Mouse (Mus musculus): ENCODE results near the gene Foxf1. TPM values are rescaled to one million over a fixed set of nuclear protein-coding genes. Genes with fewer than 3 reads are reported as not detected.

The Foxf1 gene
- polyA plus RNA-seq, 1 experiment: 0.04 TPM

GRCm38 (mm10) chr8:121086004-121086900 is 2.1 kb downstream of the Foxf1 start:
- H3K4me3 ChIP-seq (ENCODE audit: insufficient read depth, poor library complexity, severe bottlenecking): no peak overlapping the region
- TF ChIP-seq CTCF (IDR thresholded peaks at IDR 0.05; ENCODE audit: control insufficient read depth, insufficient read depth, insufficient read length): no peak
- TF ChIP-seq FOSL1 (IDR thresholded peaks at IDR 0.05; ENCODE audit: insufficient read depth, low read length, poor library complexity, severe bottlenecking): no peak
- no peak for TF ChIP-seq MYOG (IDR thresholded peaks at IDR 0.05; ENCODE audit: control insufficient read depth, extremely low read depth, insufficient read length)
- no peak for TF ChIP-seq USF1 (IDR thresholded peaks at IDR 0.05; ENCODE audit: low read depth)
- no peak for TF ChIP-seq MYOD1 (IDR thresholded peaks at IDR 0.05; ENCODE audit: control insufficient read depth, insufficient read length, low read depth)
- TF ChIP-seq CEBPB (IDR thresholded peaks at IDR 0.05; ENCODE audit: low read depth): no peak
- TF ChIP-seq MAX (IDR thresholded peaks at IDR 0.05): no peak
- H3ac ChIP-seq (ENCODE audit: control insufficient read depth, insufficient read length, low read depth): no peak overlapping the region
- no peaks in the 10 kb centered on the region for H3K79me2 ChIP-seq (ENCODE audit: control insufficient read depth, insufficient read depth)
- H3K27me3 ChIP-seq (ENCODE audit: control insufficient read depth, insufficient read depth, insufficient read length): peaks cover 96% of the 10 kb centered on the region
- no peaks in the 10 kb centered on the region for H3K36me3 ChIP-seq (ENCODE audit: control insufficient read depth, insufficient read depth)
- H3K79me3 ChIP-seq (ENCODE audit: low read depth): no peaks in the 10 kb centered on the region

- H3K79me3 ChIP-seq (ENCODE audit: low read depth): no peaks in the 10 kb centered on the region
- H3K36me3 ChIP-seq (ENCODE audit: control insufficient read depth, insufficient read depth): no peaks in the 10 kb centered on the region
- TF ChIP-seq CTCF (IDR thresholded peaks at IDR 0.05; ENCODE audit: control insufficient read depth, insufficient read depth, insufficient read length): no peak
- TF ChIP-seq CEBPB (IDR thresholded peaks at IDR 0.05; ENCODE audit: low read depth): no peak
- no peak for TF ChIP-seq MYOG (IDR thresholded peaks at IDR 0.05; ENCODE audit: control insufficient read depth, extremely low read depth, insufficient read length)
- TF ChIP-seq MYOD1 (IDR thresholded peaks at IDR 0.05; ENCODE audit: control insufficient read depth, insufficient read length, low read depth): no peak
- TF ChIP-seq MAX (IDR thresholded peaks at IDR 0.05): no peak
- TF ChIP-seq USF1 (IDR thresholded peaks at IDR 0.05; ENCODE audit: low read depth): no peak
- no peak for TF ChIP-seq FOSL1 (IDR thresholded peaks at IDR 0.05; ENCODE audit: insufficient read depth, low read length, poor library complexity, severe bottlenecking)
- peaks cover 88% of the 10 kb centered on the region for H3K27me3 ChIP-seq (ENCODE audit: control insufficient read depth, insufficient read depth, insufficient read length)
- H3K79me2 ChIP-seq (ENCODE audit: control insufficient read depth, insufficient read depth): no peaks in the 10 kb centered on the region
- no peak overlapping the region for H3ac ChIP-seq (ENCODE audit: control insufficient read depth, insufficient read length, low read depth)
- H3K4me3 ChIP-seq (ENCODE audit: insufficient read depth, poor library complexity, severe bottlenecking): no peak overlapping the region
Measured at GRCm38 (mm10) chr8:121088281-121088680, 4.1 kb downstream of the Foxf1 start.

- Histone ChIP-seq H3K79me2 (ENCODE audit: control insufficient read depth, insufficient read depth) (no peaks in the 10 kb centered on the region), H3K27me3 (ENCODE audit: control insufficient read depth, insufficient read depth, insufficient read length) (peaks cover 80% of the 10 kb centered on the region), H3ac (ENCODE audit: control insufficient read depth, insufficient read length, low read depth) (no peak overlapping the region), H3K79me3 (ENCODE audit: low read depth) (no peaks in the 10 kb centered on the region), H3K4me3 (ENCODE audit: insufficient read depth, poor library complexity, severe bottlenecking) (no peak overlapping the region), H3K36me3 (ENCODE audit: control insufficient read depth, insufficient read depth) (no peaks in the 10 kb centered on the region)
- no peak for TF ChIP-seq MYOG (IDR thresholded peaks at IDR 0.05; ENCODE audit: control insufficient read depth, extremely low read depth, insufficient read length)
- no peak for TF ChIP-seq MYOD1 (IDR thresholded peaks at IDR 0.05; ENCODE audit: control insufficient read depth, insufficient read length, low read depth)
- TF ChIP-seq CTCF (IDR thresholded peaks at IDR 0.05; ENCODE audit: control insufficient read depth, insufficient read depth, insufficient read length): no peak
- no peak for TF ChIP-seq MAX (IDR thresholded peaks at IDR 0.05)
- TF ChIP-seq CEBPB (IDR thresholded peaks at IDR 0.05; ENCODE audit: low read depth): no peak
- no peak for TF ChIP-seq USF1 (IDR thresholded peaks at IDR 0.05; ENCODE audit: low read depth)
- TF ChIP-seq FOSL1 (IDR thresholded peaks at IDR 0.05; ENCODE audit: insufficient read depth, low read length, poor library complexity, severe bottlenecking): no peak
Measured at GRCm38 (mm10) chr8:121088871-121089630, 4.9 kb downstream of the Foxf1 start.

- Histone ChIP-seq H3K79me2 (ENCODE audit: control insufficient read depth, insufficient read depth) (no peaks in the 10 kb centered on the region), H3K79me3 (ENCODE audit: low read depth) (no peaks in the 10 kb centered on the region), H3ac (ENCODE audit: control insufficient read depth, insufficient read length, low read depth) (no peak overlapping the region), H3K36me3 (ENCODE audit: control insufficient read depth, insufficient read depth) (no peaks in the 10 kb centered on the region), H3K4me3 (ENCODE audit: insufficient read depth, poor library complexity, severe bottlenecking) (no peak overlapping the region), H3K27me3 (ENCODE audit: control insufficient read depth, insufficient read depth, insufficient read length) (peaks cover 72% of the 10 kb centered on the region)
- TF ChIP-seq MAX (IDR thresholded peaks at IDR 0.05) (no peak), FOSL1 (IDR thresholded peaks at IDR 0.05; ENCODE audit: insufficient read depth, low read length, poor library complexity, severe bottlenecking) (no peak), USF1 (IDR thresholded peaks at IDR 0.05; ENCODE audit: low read depth) (no peak), CEBPB (IDR thresholded peaks at IDR 0.05; ENCODE audit: low read depth) (no peak), MYOG (IDR thresholded peaks at IDR 0.05; ENCODE audit: control insufficient read depth, extremely low read depth, insufficient read length) (no peak), MYOD1 (IDR thresholded peaks at IDR 0.05; ENCODE audit: control insufficient read depth, insufficient read length, low read depth) (no peak), CTCF (IDR thresholded peaks at IDR 0.05; ENCODE audit: control insufficient read depth, insufficient read depth, insufficient read length) (no peak)
Measured at GRCm38 (mm10) chr8:121089631-121090380, 5.6 kb downstream of the Foxf1 start.

- Histone ChIP-seq H3ac (ENCODE audit: control insufficient read depth, insufficient read length, low read depth) (no peak overlapping the region), H3K27me3 (ENCODE audit: control insufficient read depth, insufficient read depth, insufficient read length) (peaks cover 63% of the 10 kb centered on the region), H3K79me3 (ENCODE audit: low read depth) (no peaks in the 10 kb centered on the region), H3K79me2 (ENCODE audit: control insufficient read depth, insufficient read depth) (no peaks in the 10 kb centered on the region), H3K4me3 (ENCODE audit: insufficient read depth, poor library complexity, severe bottlenecking) (no peak overlapping the region), H3K36me3 (ENCODE audit: control insufficient read depth, insufficient read depth) (no peaks in the 10 kb centered on the region)
- TF ChIP-seq CEBPB (IDR thresholded peaks at IDR 0.05; ENCODE audit: low read depth) (no peak), MYOG (IDR thresholded peaks at IDR 0.05; ENCODE audit: control insufficient read depth, extremely low read depth, insufficient read length) (no peak), MYOD1 (IDR thresholded peaks at IDR 0.05; ENCODE audit: control insufficient read depth, insufficient read length, low read depth) (no peak), CTCF (IDR thresholded peaks at IDR 0.05; ENCODE audit: control insufficient read depth, insufficient read depth, insufficient read length) (no peak), FOSL1 (IDR thresholded peaks at IDR 0.05; ENCODE audit: insufficient read depth, low read length, poor library complexity, severe bottlenecking) (no peak), MAX (IDR thresholded peaks at IDR 0.05) (no peak), USF1 (IDR thresholded peaks at IDR 0.05; ENCODE audit: low read depth) (no peak)
Measured at GRCm38 (mm10) chr8:121090716-121091115, 6.5 kb downstream of the Foxf1 start.
